Mouse (Mus musculus): Measurements from ENCODE around the gene Haus2.
"Not testable (repeated sequence)": the region's sequence is repeated elsewhere in the genome, so short reads cannot be mapped to it uniquely, and the experiment has no call there.

GRCm38 (mm10) chr2:120564548-120565188 is 44.5 kb upstream of the Haus2 start:
- TF ChIP-seq CTCF (IDR thresholded peaks at IDR 0.05; ENCODE audit: low read depth, low read length); EP300 (IDR thresholded peaks at IDR 0.05; ENCODE audit: insufficient read depth, low read depth, low read length); POLR2A (IDR thresholded peaks at IDR 0.05; ENCODE audit: insufficient read depth, low read length): not testable (repeated sequence)

Measured in ES-Bruce4 (cell line).